Mouse (Mus musculus) Patski (cell line): ENCODE data around the gene Shroom2. TPM values are rescaled to one million over a fixed set of nuclear protein-coding genes. Genes with fewer than 3 reads are reported as not detected.
"Not testable (repeated sequence)": the region's sequence is repeated elsewhere in the genome, so short reads cannot be mapped to it uniquely, and the experiment has no call there.

Experiments used
- ATAC-seq: fragments of 100-300 bp; one replicate; pipeline ENCODE4 v1.8.0; 2021
- CTCF ChIA-PET: fragments of 350-600 bp; sonication (Branson Sonifier 250); formaldehyde crosslinking; loops from one replicate; lab custom pipeline; 2022; ENCODE audit warnings: inconsistent platforms; lab: Charles Lee
- POLR2A ChIA-PET: fragments of 350-600 bp; sonication (Branson Sonifier 250); formaldehyde crosslinking; loops from one replicate; lab custom pipeline; 2022; ENCODE audit warnings: antibody characterized with exemption, inconsistent platforms; lab: Charles Lee
- DNase-seq: peaks from one replicate; pipeline ENCODE4 v3.0.0-alpha.2; 2011; ENCODE audit warnings: low read depth, low spot score
- H3K27me3 ChIP-seq: fragments of 371-371 bp; one replicate; pipeline ENCODE4 v1.5.1; 2021
- CTCF ChIP-seq: fragments of 100-300 bp; IDR thresholded peaks from one replicate; pipeline ENCODE4 v1.5.1; 2021
- in situ Hi-C: fragments of 300-500 bp; cut with MboI; formaldehyde crosslinking; loops from 3 replicates; pipeline ENCODE4 v1.11.1; 2018; ENCODE audit warnings: low pct_unique_long_range_greater_than_20kb, mixed read lengths
- polyA plus RNA-seq: library from polyadenylated mRNA; unstranded; gene quantifications from one replicate; pipeline ENCODE4 v1.2.3, GENCODE M21; 2021

Gene Shroom2
- polyA plus RNA-seq, 1 experiment from 2014 or later, result 18.7 TPM

- H3K27me3 ChIP-seq, result peaks cover 10% of the 10 kb centered on the region
- DNase-seq (no peak), ATAC-seq (peak; percentile 47)
- in situ Hi-C loops, result no loop called here
- ChIA-PET POLR2A (no interaction called here), CTCF (interaction anchor here (1.0 to 1.1 kb wide), 2 partner anchors 17 to 139 kb away, joined by 3 to 4 read pairs; no protein-coding TSS in a partner anchor)
- TF ChIP-seq CTCF, result no peak
Observed at GRCm38 (mm10) chrX:152762437-152762836, 6.8 kb downstream of the Shroom2 start.

GRCm38 (mm10) chrX:152756293-152756692 lies 13.0 kb downstream of the Shroom2 start:
- ChIA-PET POLR2A (no interaction called here), CTCF (no interaction called here)
- in situ Hi-C loops, result no loop called here
- ATAC-seq (no peak), DNase-seq (no peak)
- peaks cover 8% of the 10 kb centered on the region for H3K27me3 ChIP-seq
- no peak for TF ChIP-seq CTCF

GRCm38 (mm10) chrX:152755819-152756218 lies 13.4 kb downstream of the Shroom2 start:
- ChIA-PET CTCF (no interaction called here), POLR2A (no interaction called here)
- DNase-seq (no peak), ATAC-seq (no peak)
- H3K27me3 ChIP-seq, result peaks cover 8% of the 10 kb centered on the region
- in situ Hi-C loops, result no loop called here
- no peak for TF ChIP-seq CTCF

- CTCF ChIA-PET, result interaction anchor here (0.9 to 2.3 kb wide), 3 partner anchors 11 to 16 kb away, joined by 3 to 5 read pairs (median 4); no protein-coding TSS in a partner anchor
- POLR2A ChIA-PET, result no interaction called here
- in situ Hi-C loops, result no loop called here
- ATAC-seq, result no peak
- no peak for TF ChIP-seq CTCF
- peaks cover 4% of the 10 kb centered on the region for H3K27me3 ChIP-seq
- DNase-seq, result no peak
Observed at GRCm38 (mm10) chrX:152745925-152746324, 23.3 kb downstream of the Shroom2 start.

GRCm38 (mm10) chrX:152743642-152744041 lies 25.6 kb downstream of the Shroom2 start:
- in situ Hi-C loops, result no loop called here
- DNase-seq (no peak), ATAC-seq (no peak)
- CTCF ChIA-PET, result no interaction called here
- TF ChIP-seq CTCF, result no peak
- POLR2A ChIA-PET, result interaction anchor here (0.7 kb wide), 1 partner anchor 48 kb away, joined by 3 read pairs; no protein-coding TSS in a partner anchor
- H3K27me3 ChIP-seq, result peaks cover 4% of the 10 kb centered on the region

- TF ChIP-seq CTCF, result no peak
- DNase-seq (no peak), ATAC-seq (no peak)
- H3K27me3 ChIP-seq, result peaks cover 3% of the 10 kb centered on the region
- POLR2A ChIA-PET, result no interaction called here
- CTCF ChIA-PET, result interaction anchor here (1.2 to 1.5 kb wide), 6 partner anchors 11 to 80 kb away, joined by 3 to 5 read pairs (median 3); no protein-coding TSS in a partner anchor
- in situ Hi-C loops, result no loop called here
Observed at GRCm38 (mm10) chrX:152738759-152739368, 30.4 kb downstream of the Shroom2 start.

GRCm38 (mm10) chrX:152738191-152738590 lies 31.1 kb downstream of the Shroom2 start:
- TF ChIP-seq CTCF, result no peak
- H3K27me3 ChIP-seq, result peaks cover 4% of the 10 kb centered on the region
- DNase-seq, result no peak
- in situ Hi-C loops, result no loop called here
- ChIA-PET CTCF (interaction anchor here (1.2 to 1.5 kb wide), 6 partner anchors 12 to 81 kb away, joined by 3 to 5 read pairs (median 3); no protein-coding TSS in a partner anchor), POLR2A (no interaction called here)
- ATAC-seq, result no peak

GRCm38 (mm10) chrX:152735283-152735682 lies 34.0 kb downstream of the Shroom2 start:
- peaks cover 4% of the 10 kb centered on the region for H3K27me3 ChIP-seq
- ATAC-seq (peak; percentile 51), DNase-seq (peak; percentile 25)
- in situ Hi-C loops, result no loop called here
- POLR2A ChIA-PET, result no interaction called here
- no peak for TF ChIP-seq CTCF
- CTCF ChIA-PET, result interaction anchor here (1.3 kb wide), 1 partner anchor 83 kb away, joined by 4 read pairs; no protein-coding TSS in a partner anchor

- POLR2A ChIA-PET, result no interaction called here
- TF ChIP-seq CTCF, result no peak
- peak; percentile 87 for ATAC-seq
- in situ Hi-C loops, result loop anchor here (5.0 kb wide), 1 partner anchor 1961 kb away; no protein-coding TSS in a partner anchor
- H3K27me3 ChIP-seq, result no peaks in the 10 kb centered on the region
- no peak for DNase-seq
- CTCF ChIA-PET, result no interaction called here
Observed at GRCm38 (mm10) chrX:152716693-152717092, 52.6 kb downstream of the Shroom2 start.

GRCm38 (mm10) chrX:152710715-152711114 lies 58.5 kb downstream of the Shroom2 start:
- H3K27me3 ChIP-seq, POLR2A ChIA-PET, in situ Hi-C loops, ATAC-seq, CTCF ChIA-PET, DNase-seq: not testable (repeated sequence)

- no peaks in the 10 kb centered on the region for H3K27me3 ChIP-seq
- ATAC-seq (no peak), DNase-seq (no peak)
- TF ChIP-seq CTCF, result no peak
- in situ Hi-C loops, result loop anchor here (5.0 kb wide), 1 partner anchor 59 kb away; the partner anchor contains the start of gene Shroom2
- ChIA-PET POLR2A (no interaction called here), CTCF (no interaction called here)
Observed at GRCm38 (mm10) chrX:152708359-152708758, 60.9 kb downstream of the Shroom2 start.
